Mouse (Mus musculus) kidney, postnatal 25 days (tissue): Measurements from ENCODE around the gene Gm12185.
"Not testable (repeated sequence)": the region's sequence is repeated elsewhere in the genome, so short reads cannot be mapped to it uniquely, and the experiment has no call there.

Experiments
- DNase-seq, 2 experiments: peaks; one replicate each; pipeline ENCODE4 v3.0.0; 2021; ENCODE audit warnings: mixed read lengths in 2 of 2

The Gm12185 gene

GRCm38 (mm10) chr11:48991740-48992520 lies at the start of gene Gm12185:
Gene Gm12185 (minus strand): TSS chr11:48992226.
- DNase-seq: peak; percentile 16 to 31

GRCm38 (mm10) chr11:49012074-49012473 lies 20.0 kb upstream of the Gm12185 start:
- DNase-seq: not testable (repeated sequence)

- DNase-seq: peak in 1 of 2 experiments; percentile 42
Measured at GRCm38 (mm10) chr11:49006785-49007184, 14.8 kb upstream of the Gm12185 start.

GRCm38 (mm10) chr11:49006317-49006716 lies 14.3 kb upstream of the Gm12185 start:
- DNase-seq: not testable (repeated sequence)

- DNase-seq: not testable (repeated sequence)
Measured at GRCm38 (mm10) chr11:49000411-49000810, 8.4 kb upstream of the Gm12185 start.

- not testable (repeated sequence) for DNase-seq
Measured at GRCm38 (mm10) chr11:48994018-48994417, 2.0 kb upstream of the Gm12185 start, which contains the start of gene Tgtp1. Gene Tgtp1 (minus strand): TSS chr11:48994172.

- peak in 1 of 2 experiments; percentile 25 for DNase-seq
Measured at GRCm38 (mm10) chr11:48993296-48993695, 1.3 kb upstream of the Gm12185 start.

- DNase-seq: not testable (repeated sequence)
Measured at GRCm38 (mm10) chr11:48989981-48990380, 2.0 kb downstream of the Gm12185 start.

- not testable (repeated sequence) for DNase-seq
Measured at GRCm38 (mm10) chr11:48988219-48988618, 3.8 kb downstream of the Gm12185 start.

- not testable (repeated sequence) for DNase-seq
Measured at GRCm38 (mm10) chr11:48982848-48983247, 9.2 kb downstream of the Gm12185 start.

- DNase-seq: not testable (repeated sequence)
Measured at GRCm38 (mm10) chr11:48980052-48980451, 12.0 kb downstream of the Gm12185 start.

- DNase-seq: not testable (repeated sequence)
Measured at GRCm38 (mm10) chr11:48979251-48979650, 12.8 kb downstream of the Gm12185 start, which contains the start of gene 9930111J21Rik1. Gene 9930111J21Rik1 (minus strand): TSS chr11:48979398.

GRCm38 (mm10) chr11:48978240-48978939 lies 13.6 kb downstream of the Gm12185 start, which contains the start of gene Olfr56:
Gene Olfr56 (plus strand): TSS chr11:48978889.
- DNase-seq: not testable (repeated sequence)

GRCm38 (mm10) chr11:48974686-48975085 lies 17.3 kb downstream of the Gm12185 start:
- DNase-seq: not testable (repeated sequence)

GRCm38 (mm10) chr11:48946090-48946489 lies 45.9 kb downstream of the Gm12185 start, which contains the start of gene Psme2b:
Gene Psme2b (minus strand): TSS chr11:48946190.
- not testable (repeated sequence) for DNase-seq

GRCm38 (mm10) chr11:48939286-48939685 lies 52.7 kb downstream of the Gm12185 start:
- DNase-seq: not testable (repeated sequence)

GRCm38 (mm10) chr11:48935291-48935690 lies 56.7 kb downstream of the Gm12185 start:
- DNase-seq: not testable (repeated sequence)

- not testable (repeated sequence) for DNase-seq
Measured at GRCm38 (mm10) chr11:48933923-48934322, 58.1 kb downstream of the Gm12185 start.

GRCm38 (mm10) chr11:48933422-48933821 lies 58.6 kb downstream of the Gm12185 start:
- not testable (repeated sequence) for DNase-seq

GRCm38 (mm10) chr11:48928068-48928467 lies 64.0 kb downstream of the Gm12185 start:
- DNase-seq: not testable (repeated sequence)

- not testable (repeated sequence) for DNase-seq
Measured at GRCm38 (mm10) chr11:48926437-48926836, 65.6 kb downstream of the Gm12185 start.

GRCm38 (mm10) chr11:48923818-48924217 lies 68.2 kb downstream of the Gm12185 start:
- not testable (repeated sequence) for DNase-seq

GRCm38 (mm10) chr11:48918380-48918779 lies 73.6 kb downstream of the Gm12185 start:
- no peak for DNase-seq
